Mouse (Mus musculus): ENCODE measurements around the gene Cop1.

DNA sequence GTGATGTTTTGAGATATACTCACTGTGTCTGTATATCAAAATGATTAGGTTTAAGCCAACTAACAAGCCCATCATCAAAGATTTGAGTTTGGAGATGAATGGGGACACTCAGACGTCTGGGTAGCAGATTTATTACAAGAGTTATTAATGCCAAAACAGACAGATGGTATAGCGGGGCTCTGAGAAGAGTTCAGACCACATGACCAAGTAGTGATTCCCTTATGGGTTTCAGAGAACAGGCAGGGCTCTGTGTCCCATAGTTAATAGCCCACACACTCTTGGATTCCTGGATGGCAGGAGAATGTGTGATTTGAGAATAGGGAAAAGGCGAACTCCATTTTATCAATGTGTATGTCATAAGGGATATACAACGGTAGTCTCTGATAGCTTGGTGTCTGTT is 98.9 kb downstream of the Cop1 start:
- TF ChIP-seq GATA1 (IDR thresholded peaks at IDR 0.05; ENCODE audit: borderline replicate concordance, low read length) (no peak), FLI1 (IDR thresholded peaks at IDR 0.05; ENCODE audit: low read length) (no peak)
